Mouse (Mus musculus): Measurements from ENCODE around the gene Olfr1431. TPM values are rescaled to one million over a fixed set of nuclear protein-coding genes. Genes with fewer than 3 reads are reported as not detected.

The Olfr1431 gene
- polyA plus RNA-seq, 2 experiments: not detected

- Histone ChIP-seq H3K9ac (replicated peaks) (no peak within 1 kb of the TSS), H3K4me1 (replicated peaks; ENCODE audit: control insufficient read depth in 2 of 2, insufficient read depth in 2 of 2, low read length in 1 of 2) (no peaks in the 10 kb centered on the region), H3K4me2 (ENCODE audit: low read depth) (no peak within 1 kb of the TSS), H3K4me3 (ENCODE audit: insufficient read depth in 1 of 2, low read depth in 2 of 2, low read length in 2 of 2) (no peak within 1 kb of the TSS), H3K9me3 (ENCODE audit: control insufficient read depth, low read length) (no peaks in the 10 kb centered on the region), H3K36me3 (replicated peaks; ENCODE audit: control insufficient read depth, insufficient read depth, low read depth) (no peaks in the 10 kb centered on the region), H3K27ac (no peak within 1 kb of the TSS), H3K27me3 (ENCODE audit: control insufficient read depth, insufficient read depth, low read length) (no peaks in the 10 kb centered on the region)
- WGBS (ENCODE audit: insufficient replicate concordance): 60% methylated on average over 1 of the region's 1 CpGs
- TF ChIP-seq CTCF (IDR thresholded peaks at IDR 0.05; ENCODE audit: low read depth): no peak
- TF ChIP-seq EP300 (IDR thresholded peaks at IDR 0.05; ENCODE audit: low read depth): no peak
- ATAC-seq (ENCODE audit: insufficient read depth) (no peak), DNase-seq (ENCODE audit: low read depth in 3 of 3, low spot score in 3 of 3) (no peak)
These were observed 41.1 kb downstream of the Olfr1431 start, which contains the start of gene Olfr262 for GRCm38 (mm10) chr19:12241559-12241958. Gene Olfr262, minus strand, starts transcription at chr19:12241659.

- no peak within 1 kb of the TSS for H3K9ac ChIP-seq (replicated peaks)
- no peak within 1 kb of the TSS for H3K27ac ChIP-seq
- no peaks in the 10 kb centered on the region for H3K27me3 ChIP-seq (ENCODE audit: control insufficient read depth, insufficient read depth, low read length)
- ATAC-seq (ENCODE audit: insufficient read depth): no peak
- no peak within 1 kb of the TSS for H3K4me3 ChIP-seq (ENCODE audit: insufficient read depth in 1 of 2, low read depth in 2 of 2, low read length in 2 of 2)
- TF ChIP-seq EP300 (IDR thresholded peaks at IDR 0.05; ENCODE audit: low read depth) (no peak), CTCF (IDR thresholded peaks at IDR 0.05; ENCODE audit: low read depth) (no peak)
- no peaks in the 10 kb centered on the region for H3K36me3 ChIP-seq (replicated peaks; ENCODE audit: control insufficient read depth, insufficient read depth, low read depth)
- H3K9me3 ChIP-seq (ENCODE audit: control insufficient read depth, low read length): no peaks in the 10 kb centered on the region
- H3K4me1 ChIP-seq (replicated peaks; ENCODE audit: control insufficient read depth in 2 of 2, insufficient read depth in 2 of 2, low read length in 1 of 2): no peaks in the 10 kb centered on the region
- 33% methylated on average over 1 of the region's 1 CpGs for WGBS (ENCODE audit: insufficient replicate concordance)
- DNase-seq (ENCODE audit: low read depth in 3 of 3, low spot score in 3 of 3): no peak
- no peak within 1 kb of the TSS for H3K4me2 ChIP-seq (ENCODE audit: low read depth)
These were observed 60.3 kb downstream of the Olfr1431 start, which contains the start of gene Olfr235 for GRCm38 (mm10) chr19:12260732-12261131. Gene Olfr235, plus strand, starts transcription at chr19:12261032.

Other genes starting within 250 kb of the Olfr1431 start
- 8.2 and 11.7 TPM in 2 replicates for gene Osbp, start 234.7 kb upstream of the Olfr1431 start, polyA plus RNA-seq (2012; rRNA removed)
- 3.9 and 5.0 TPM in 2 replicates for gene Osbp, start 234.7 kb upstream of the Olfr1431 start, polyA plus RNA-seq (2014; fragmentation: Nextera tagmentation; extraction: Ambion mirVana)
- gene Olfr1423, start 159.3 kb upstream of the Olfr1431 start, polyA plus RNA-seq (2012; rRNA removed): not detected in 2 replicates
- not detected in 2 replicates for gene Olfr1423, start 159.3 kb upstream of the Olfr1431 start, polyA plus RNA-seq (2014; fragmentation: Nextera tagmentation; extraction: Ambion mirVana)
- not detected in 2 replicates for gene Olfr1424, start 138.0 kb upstream of the Olfr1431 start, polyA plus RNA-seq (2012; rRNA removed)
- gene Olfr1424, start 138.0 kb upstream of the Olfr1431 start, polyA plus RNA-seq (2014; fragmentation: Nextera tagmentation; extraction: Ambion mirVana): not detected in 2 replicates
- gene Olfr1425, start 122.9 kb upstream of the Olfr1431 start, polyA plus RNA-seq (2012; rRNA removed): not detected in 2 replicates
- gene Olfr1425, start 122.9 kb upstream of the Olfr1431 start, polyA plus RNA-seq (2014; fragmentation: Nextera tagmentation; extraction: Ambion mirVana): not detected in 2 replicates
- gene Olfr1426, start 108.6 kb upstream of the Olfr1431 start, polyA plus RNA-seq (2012; rRNA removed): not detected in 2 replicates
- not detected in 2 replicates for gene Olfr1426, start 108.6 kb upstream of the Olfr1431 start, polyA plus RNA-seq (2014; fragmentation: Nextera tagmentation; extraction: Ambion mirVana)
- not detected in 2 replicates for gene Olfr1427, start 97.3 kb upstream of the Olfr1431 start, polyA plus RNA-seq (2012; rRNA removed)
- not detected in 2 replicates for gene Olfr1427, start 97.3 kb upstream of the Olfr1431 start, polyA plus RNA-seq (2014; fragmentation: Nextera tagmentation; extraction: Ambion mirVana)
- gene Olfr1428, start 84.7 kb upstream of the Olfr1431 start, polyA plus RNA-seq (2012; rRNA removed): not detected in 2 replicates
- not detected in 2 replicates for gene Olfr1428, start 84.7 kb upstream of the Olfr1431 start, polyA plus RNA-seq (2014; fragmentation: Nextera tagmentation; extraction: Ambion mirVana)
- gene Olfr76, start 77.4 kb upstream of the Olfr1431 start, polyA plus RNA-seq (2012; rRNA removed): not detected in 2 replicates
- gene Olfr76, start 77.4 kb upstream of the Olfr1431 start, polyA plus RNA-seq (2014; fragmentation: Nextera tagmentation; extraction: Ambion mirVana): not detected in 2 replicates
- gene Olfr1555-ps1, start 30.5 kb upstream of the Olfr1431 start, polyA plus RNA-seq (2012; rRNA removed): not detected in 2 replicates
- not detected in 2 replicates for gene Olfr1555-ps1, start 30.5 kb upstream of the Olfr1431 start, polyA plus RNA-seq (2014; fragmentation: Nextera tagmentation; extraction: Ambion mirVana)
- gene Olfr1432, start 32.0 kb downstream of the Olfr1431 start, polyA plus RNA-seq (2012; rRNA removed): not detected in 2 replicates
- not detected in 2 replicates for gene Olfr1432, start 32.0 kb downstream of the Olfr1431 start, polyA plus RNA-seq (2014; fragmentation: Nextera tagmentation; extraction: Ambion mirVana)
- not detected in 2 replicates for gene Olfr262, start 41.0 kb downstream of the Olfr1431 start, polyA plus RNA-seq (2012; rRNA removed)
- not detected in 2 replicates for gene Olfr262, start 41.0 kb downstream of the Olfr1431 start, polyA plus RNA-seq (2014; fragmentation: Nextera tagmentation; extraction: Ambion mirVana)
- gene Olfr235, start 60.4 kb downstream of the Olfr1431 start, polyA plus RNA-seq (2012; rRNA removed): not detected in 2 replicates
- not detected in 2 replicates for gene Olfr235, start 60.4 kb downstream of the Olfr1431 start, polyA plus RNA-seq (2014; fragmentation: Nextera tagmentation; extraction: Ambion mirVana)
- gene Olfr1434, start 79.2 kb downstream of the Olfr1431 start, polyA plus RNA-seq (2012; rRNA removed): not detected in 2 replicates
- gene Olfr1434, start 79.2 kb downstream of the Olfr1431 start, polyA plus RNA-seq (2014; fragmentation: Nextera tagmentation; extraction: Ambion mirVana): not detected in 2 replicates
- not detected in 2 replicates for gene Olfr1436, start 98.5 kb downstream of the Olfr1431 start, polyA plus RNA-seq (2012; rRNA removed)
- gene Olfr1436, start 98.5 kb downstream of the Olfr1431 start, polyA plus RNA-seq (2014; fragmentation: Nextera tagmentation; extraction: Ambion mirVana): not detected in 2 replicates
- not detected in 2 replicates for gene Olfr1437, start 124.5 kb downstream of the Olfr1431 start, polyA plus RNA-seq (2012; rRNA removed)
- gene Olfr1437, start 124.5 kb downstream of the Olfr1431 start, polyA plus RNA-seq (2014; fragmentation: Nextera tagmentation; extraction: Ambion mirVana): not detected in 2 replicates
- not detected in 2 replicates for gene Olfr1438-ps1, start 135.3 kb downstream of the Olfr1431 start, polyA plus RNA-seq (2012; rRNA removed)
- not detected in 2 replicates for gene Olfr1438-ps1, start 135.3 kb downstream of the Olfr1431 start, polyA plus RNA-seq (2014; fragmentation: Nextera tagmentation; extraction: Ambion mirVana)
- gene Olfr1440, start 186.6 kb downstream of the Olfr1431 start, polyA plus RNA-seq (2012; rRNA removed): not detected in 2 replicates
- gene Olfr1440, start 186.6 kb downstream of the Olfr1431 start, polyA plus RNA-seq (2014; fragmentation: Nextera tagmentation; extraction: Ambion mirVana): not detected in 2 replicates
- not detected in 2 replicates for gene Olfr1441, start 216.8 kb downstream of the Olfr1431 start, polyA plus RNA-seq (2012; rRNA removed)
- not detected in 2 replicates for gene Olfr1441, start 216.8 kb downstream of the Olfr1431 start, polyA plus RNA-seq (2014; fragmentation: Nextera tagmentation; extraction: Ambion mirVana)
- not detected in 2 replicates for gene Pfpl, start 227.3 kb downstream of the Olfr1431 start, polyA plus RNA-seq (2012; rRNA removed)
- not detected in 2 replicates for gene Pfpl, start 227.3 kb downstream of the Olfr1431 start, polyA plus RNA-seq (2014; fragmentation: Nextera tagmentation; extraction: Ambion mirVana)

All from liver, embryonic 14.5 days (tissue).